Mouse (Mus musculus) forebrain, embryonic 11.5 days (tissue): Measurements from ENCODE around the gene Gins2. TPM values are rescaled to one million over a fixed set of nuclear protein-coding genes. Genes with fewer than 3 reads are reported as not detected.

Experiments
- ATAC-seq: fragments of 200-750 bp; cut with Nextera tagmentation; replicated peaks from 2 replicates; pipeline ENCODE4 v1.8.0; 2017; ENCODE audit warnings: moderate TSS enrichment; ENCODE audit not compliant: low FRiP score
- DNase-seq: peaks from one replicate; pipeline ENCODE4 v3.0.0-alpha.2; 2017; ENCODE audit warnings: low spot score
- H3K27ac ChIP-seq: fragments of 300-500 bp; sonication (generic); 2 replicates; pipeline ENCODE4 v1.5.1; 2014; ENCODE audit warnings: low read depth, low read length
- H3K27me3 ChIP-seq: fragments of 300-500 bp; sonication (generic); 2 replicates; pipeline ENCODE4 v1.6.1; 2014; ENCODE audit warnings: mild to moderate bottlenecking, low read length, mixed read lengths; ENCODE audit not compliant: control insufficient read depth, insufficient read depth
- H3K36me3 ChIP-seq: fragments of 300-500 bp; sonication (generic); 2 replicates; pipeline ENCODE4 v1.6.1; 2014; ENCODE audit warnings: mild to moderate bottlenecking, low read length, moderate library complexity, mixed read lengths; ENCODE audit not compliant: control insufficient read depth, insufficient read depth
- H3K4me1 ChIP-seq: fragments of 300-500 bp; sonication (generic); replicated peaks from 2 replicates; pipeline ENCODE4 v1.6.1; 2014; ENCODE audit warnings: low read length, mixed read lengths; ENCODE audit not compliant: control insufficient read depth, insufficient read depth
- H3K4me2 ChIP-seq: fragments of 300-500 bp; sonication (generic); 2 replicates; pipeline ENCODE4 v1.6.1; 2014; ENCODE audit warnings: low read depth, mild to moderate bottlenecking, low read length, moderate library complexity, mixed read lengths; ENCODE audit not compliant: severe bottlenecking
- H3K4me3 ChIP-seq: fragments of 300-500 bp; sonication (generic); 2 replicates; pipeline ENCODE4 v1.5.1; 2014; ENCODE audit warnings: low read depth, low read length
- H3K9ac ChIP-seq: fragments of 300-500 bp; sonication (generic); 2 replicates; pipeline ENCODE4 v1.6.1; 2014; ENCODE audit warnings: low read length
- H3K9me3 ChIP-seq: fragments of 300-500 bp; sonication (generic); 2 replicates; pipeline ENCODE4 v1.6.1; 2016; ENCODE audit warnings: low read length, mixed read lengths; ENCODE audit not compliant: control insufficient read depth
- WGBS: fragments of 180-500 bp; shearing (Covaris S2); extraction: QIAGEN DNeasy Blood & Tissue Kit; methylation state at CpG from one replicate; pipeline ENCODE4 v1.1.7; 2014; 5-methylcytosine and 5-hydroxymethylcytosine counted together
- polyA plus RNA-seq: library from polyadenylated mRNA; unstranded; fragments of >200 nt; fragmentation: Nextera tagmentation; extraction: Ambion mirVana; gene quantifications from 2 replicates; pipeline ENCODE4 v1.2.1, GENCODE M21; 2014

Gene Gins2
- polyA plus RNA-seq, 1 experiment from 2014 or later, result 105 TPM

DNA sequence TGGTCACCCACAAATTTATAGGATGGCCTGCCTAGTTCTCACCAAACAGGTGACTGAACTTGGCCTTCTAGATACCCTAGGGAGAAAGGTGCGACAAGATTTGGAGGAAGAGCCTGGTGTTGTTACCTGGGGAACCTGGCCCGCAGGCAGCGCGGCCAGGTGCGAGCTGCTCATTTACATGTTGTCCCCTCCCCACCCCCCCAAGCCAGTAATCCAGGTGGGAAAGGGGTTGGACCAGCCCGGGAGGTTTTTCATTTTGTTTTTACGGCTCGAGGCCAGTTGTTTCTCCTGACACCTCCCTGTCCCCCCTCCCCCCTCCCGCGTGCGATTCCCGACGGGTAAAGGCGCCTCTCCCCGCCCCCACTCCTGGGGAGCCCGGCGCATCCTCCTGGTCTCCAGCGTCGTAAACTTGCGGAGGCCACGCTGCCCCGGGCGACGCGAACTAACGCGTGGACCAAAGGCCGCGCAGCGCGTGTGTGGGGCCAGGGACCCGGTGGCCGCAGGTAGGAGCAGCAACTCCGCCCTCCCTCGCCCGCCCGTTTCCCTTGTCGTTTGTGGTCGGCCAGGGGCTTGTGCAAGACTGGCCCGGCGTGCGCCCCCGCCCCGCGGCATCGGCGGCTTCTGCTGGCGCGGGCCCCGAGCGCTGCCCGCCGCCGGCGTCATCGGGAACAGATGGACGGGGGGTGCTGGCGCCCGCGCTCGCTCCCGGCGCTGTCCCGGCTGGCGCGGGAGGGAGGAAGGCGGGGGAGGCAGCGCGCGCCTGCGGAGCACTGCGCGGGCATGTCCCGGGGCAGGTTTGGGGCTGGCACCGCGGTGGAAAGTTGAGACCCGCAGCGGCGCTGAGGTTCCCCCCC, 53.4 kb downstream of the Gins2 start:
- ATAC-seq, result no peak
- DNase-seq, result peak; percentile 84
- WGBS, result 2% methylated on average over 71 of the region's 79 CpGs
- peak overlapping the region; percentile 98 for H3K27ac ChIP-seq
- H3K4me1 ChIP-seq, result peaks cover 82% of the 10 kb centered on the region
- H3K4me2 ChIP-seq, result peak overlapping the region; percentile 97
- H3K27me3 ChIP-seq, result no peaks in the 10 kb centered on the region
- peak overlapping the region; percentile 82 for H3K9ac ChIP-seq
- no peaks in the 10 kb centered on the region for H3K9me3 ChIP-seq
- H3K36me3 ChIP-seq, result no peaks in the 10 kb centered on the region
- H3K4me3 ChIP-seq, result peak overlapping the region; percentile 61

DNA sequence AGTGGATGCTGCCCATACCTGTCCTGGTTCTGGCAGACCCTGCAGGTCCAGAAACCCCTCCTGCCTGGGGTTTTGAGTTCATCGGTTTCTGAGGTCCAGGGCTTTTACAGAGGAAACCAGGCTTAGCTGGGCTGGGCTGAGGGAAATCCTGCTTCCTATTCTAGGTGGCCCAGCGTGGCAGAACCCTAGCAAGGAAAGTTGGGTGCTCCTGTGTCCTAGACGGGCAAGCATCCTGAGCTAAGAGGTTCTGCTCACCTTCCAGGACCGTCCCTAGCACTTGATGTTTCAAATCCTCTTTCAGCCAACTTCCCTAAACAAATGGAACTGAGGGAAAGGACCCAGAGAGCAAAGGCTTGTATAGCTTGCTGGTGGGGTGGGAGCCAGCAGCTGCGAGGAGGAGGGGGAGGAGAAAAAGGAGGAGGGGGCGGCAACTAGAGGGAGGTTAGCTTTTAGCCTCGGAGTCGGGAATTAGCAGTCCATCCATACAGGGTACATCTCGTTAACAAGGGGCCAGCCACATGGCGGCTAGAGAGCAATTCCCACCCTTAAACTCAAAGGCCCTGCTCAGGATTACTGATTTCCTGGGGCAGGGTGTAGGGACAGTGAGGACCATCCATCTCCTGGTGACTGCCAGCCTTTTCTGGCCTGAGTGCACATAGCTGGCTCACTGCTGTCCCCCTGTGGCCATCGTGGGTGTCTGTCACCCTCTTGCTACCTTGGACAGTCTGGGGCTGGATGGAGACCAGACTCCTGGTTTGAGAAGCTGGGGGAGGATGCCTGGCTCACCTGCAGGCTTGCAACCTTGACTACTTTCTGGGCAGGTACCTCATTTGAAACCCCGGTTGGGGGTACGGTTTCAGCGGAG, 54.4 kb downstream of the Gins2 start:
- H3K9me3 ChIP-seq, result no peaks in the 10 kb centered on the region
- no peaks in the 10 kb centered on the region for H3K27me3 ChIP-seq
- DNase-seq (peak; percentile 91), ATAC-seq (peak; percentile 40)
- H3K4me2 ChIP-seq, result peak overlapping the region; percentile 97; the same call in 1 of the 2 replicates
- no peak overlapping the region for H3K4me3 ChIP-seq
- peak overlapping the region; percentile 37 for H3K9ac ChIP-seq
- H3K36me3 ChIP-seq, result no peaks in the 10 kb centered on the region
- peak overlapping the region; percentile 93 for H3K27ac ChIP-seq
- 7% methylated on average over 14 of the region's 14 CpGs for WGBS
- peaks cover 75% of the 10 kb centered on the region for H3K4me1 ChIP-seq

DNA sequence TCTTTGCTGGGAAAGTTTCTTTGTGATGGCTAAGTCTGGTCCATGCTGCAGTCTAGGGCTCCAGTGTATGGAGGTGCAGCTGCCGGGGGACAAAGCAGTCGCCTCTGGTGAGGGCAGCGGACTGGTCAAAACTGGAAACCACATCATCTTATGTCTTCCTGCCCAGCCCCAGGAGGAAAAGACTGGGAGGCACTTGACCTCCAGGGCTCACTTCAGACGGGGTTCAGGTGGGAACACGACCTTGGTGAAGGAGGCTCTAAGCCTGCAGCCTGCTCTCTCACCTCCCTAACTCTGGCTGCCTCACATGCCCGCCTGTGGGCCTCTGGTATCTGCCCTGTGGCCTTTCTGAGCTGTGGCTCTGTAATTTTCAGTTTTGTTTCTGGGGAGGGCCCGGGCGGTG, 55.0 kb downstream of the Gins2 start:
- no peak overlapping the region for H3K4me3 ChIP-seq
- peak overlapping the region; percentile 93; the same call in 1 of the 2 replicates for H3K27ac ChIP-seq
- H3K9me3 ChIP-seq, result no peaks in the 10 kb centered on the region
- H3K27me3 ChIP-seq, result no peaks in the 10 kb centered on the region
- H3K4me1 ChIP-seq, result peaks cover 68% of the 10 kb centered on the region
- DNase-seq (no peak), ATAC-seq (no peak)
- peak overlapping the region; percentile 25; the same call in 1 of the 2 replicates for H3K9ac ChIP-seq
- no peak overlapping the region; the same call in 1 of the 2 replicates for H3K4me2 ChIP-seq
- WGBS, result 25% methylated on average over 8 of the region's 8 CpGs
- H3K36me3 ChIP-seq, result no peaks in the 10 kb centered on the region

DNA sequence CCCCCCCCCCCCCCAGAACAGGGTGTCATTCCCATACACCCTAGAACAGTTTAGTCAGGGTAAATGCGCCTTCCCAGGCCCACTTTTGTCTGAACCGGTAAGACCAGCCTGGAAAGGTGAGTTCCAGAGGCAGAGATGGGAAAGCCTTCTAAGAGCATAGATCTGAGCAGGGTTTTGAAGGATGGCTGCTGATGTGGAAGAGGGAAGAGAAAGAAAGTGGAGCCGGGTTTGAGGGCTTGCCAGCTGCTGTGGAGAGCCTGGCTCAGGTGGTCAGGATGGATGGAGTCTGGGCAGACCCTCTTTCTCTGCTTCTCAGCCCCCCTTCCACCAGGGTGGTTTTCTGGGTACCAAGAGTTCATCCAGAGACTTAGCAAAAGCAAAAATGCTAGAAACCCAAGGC, 55.7 kb downstream of the Gins2 start:
- DNase-seq (no peak), ATAC-seq (no peak)
- Histone ChIP-seq H3K9me3 (no peaks in the 10 kb centered on the region), H3K27me3 (no peaks in the 10 kb centered on the region), H3K36me3 (no peaks in the 10 kb centered on the region), H3K27ac (peak overlapping the region; percentile 93), H3K4me3 (no peak overlapping the region), H3K4me1 (peaks cover 67% of the 10 kb centered on the region), H3K9ac (peak overlapping the region; percentile 25), H3K4me2 (peak overlapping the region; percentile 41)
- WGBS, result 9% methylated on average over 3 of the region's 3 CpGs

DNA sequence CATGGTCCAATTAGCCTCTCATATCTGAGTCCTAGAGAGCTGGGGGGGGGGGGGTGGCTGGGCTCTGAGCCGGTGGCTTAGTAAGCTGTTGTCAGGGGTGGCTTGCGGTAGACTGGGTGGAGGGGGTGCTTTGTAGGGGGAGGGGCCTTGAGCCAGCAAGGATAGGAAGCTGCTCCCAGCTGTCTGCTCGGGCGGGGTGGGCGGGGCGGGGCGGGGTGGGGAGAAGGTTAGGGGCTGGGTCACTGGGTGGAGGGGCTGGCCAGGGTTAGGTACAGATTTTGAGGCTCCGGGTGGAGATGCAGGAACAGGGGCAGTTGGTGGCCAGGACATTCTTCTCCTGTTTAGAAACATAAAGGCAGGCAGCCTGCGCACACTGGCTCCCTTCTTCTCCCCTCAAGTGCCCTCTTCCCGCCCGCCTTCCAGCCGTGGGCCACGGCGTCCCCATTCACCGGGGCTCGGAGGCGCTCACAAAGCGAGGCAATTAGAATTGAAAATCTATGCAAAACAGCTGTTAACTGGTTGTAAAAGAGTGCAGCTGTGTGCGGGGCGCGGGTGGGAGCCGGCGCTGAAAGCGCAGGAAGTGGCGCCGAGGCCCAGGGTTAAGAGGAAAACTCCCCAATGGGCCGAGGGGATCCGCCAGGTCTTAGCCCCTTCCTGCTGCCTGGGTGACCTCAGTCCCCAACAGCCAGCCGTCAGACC, 56.4 kb downstream of the Gins2 start:
- Histone ChIP-seq H3K27me3 (no peaks in the 10 kb centered on the region), H3K9ac (peak overlapping the region; percentile 25), H3K4me1 (peaks cover 72% of the 10 kb centered on the region), H3K36me3 (no peaks in the 10 kb centered on the region), H3K27ac (peak overlapping the region; percentile 93), H3K4me3 (peak overlapping the region; percentile 3; the same call in 1 of the 2 replicates), H3K4me2 (peak overlapping the region; percentile 41), H3K9me3 (no peaks in the 10 kb centered on the region)
- peak; percentile 85 for DNase-seq
- peak; percentile 50 for ATAC-seq
- WGBS, result 1% methylated on average over 27 of the region's 29 CpGs

DNA sequence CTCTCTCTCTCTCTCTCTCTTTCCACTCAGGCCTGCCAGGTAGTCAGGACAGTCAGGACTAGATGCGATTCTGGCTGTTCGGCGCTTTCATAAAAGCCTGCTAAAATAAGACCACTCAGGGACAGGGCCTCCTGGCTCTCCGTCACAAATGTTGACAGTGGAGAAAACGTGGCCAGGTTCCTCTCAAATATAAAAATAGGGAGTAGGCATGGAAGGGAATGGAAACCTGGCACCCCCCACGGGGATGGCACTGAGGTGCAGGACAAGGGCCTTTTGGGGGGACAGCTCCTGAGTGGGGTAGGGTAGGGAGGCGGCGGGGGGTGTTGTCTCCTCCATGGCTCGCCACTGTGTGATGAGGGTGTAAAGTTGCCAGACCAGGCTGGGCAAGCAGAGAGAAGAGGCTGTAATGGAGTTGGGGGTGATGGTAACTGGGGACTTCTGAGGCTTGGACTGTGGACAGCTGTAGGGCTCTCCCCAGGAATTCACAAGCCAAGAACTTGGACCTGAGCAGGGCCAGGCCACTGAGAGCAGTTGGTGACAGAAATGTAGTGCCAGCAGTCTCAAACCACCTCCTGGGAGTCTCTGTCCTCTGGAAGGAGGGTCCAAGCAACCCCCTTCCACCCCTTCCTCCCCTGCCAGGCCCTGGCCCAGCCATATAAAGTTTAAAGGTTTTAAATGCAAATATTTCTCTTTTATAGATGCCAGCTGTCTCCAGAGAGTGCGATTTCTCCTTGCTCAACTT, 57.2 kb downstream of the Gins2 start:
- no peaks in the 10 kb centered on the region for H3K9me3 ChIP-seq
- peak; percentile 61 for DNase-seq
- peak overlapping the region; percentile 37 for H3K9ac ChIP-seq
- H3K4me3 ChIP-seq, result no peak overlapping the region
- H3K27ac ChIP-seq, result peak overlapping the region; percentile 93
- no peaks in the 10 kb centered on the region for H3K27me3 ChIP-seq
- H3K4me1 ChIP-seq, result peaks cover 76% of the 10 kb centered on the region
- H3K36me3 ChIP-seq, result no peaks in the 10 kb centered on the region
- no peak for ATAC-seq
- 46% methylated on average over 10 of the region's 10 CpGs for WGBS
- peak overlapping the region; percentile 41; the same call in 1 of the 2 replicates for H3K4me2 ChIP-seq

DNA sequence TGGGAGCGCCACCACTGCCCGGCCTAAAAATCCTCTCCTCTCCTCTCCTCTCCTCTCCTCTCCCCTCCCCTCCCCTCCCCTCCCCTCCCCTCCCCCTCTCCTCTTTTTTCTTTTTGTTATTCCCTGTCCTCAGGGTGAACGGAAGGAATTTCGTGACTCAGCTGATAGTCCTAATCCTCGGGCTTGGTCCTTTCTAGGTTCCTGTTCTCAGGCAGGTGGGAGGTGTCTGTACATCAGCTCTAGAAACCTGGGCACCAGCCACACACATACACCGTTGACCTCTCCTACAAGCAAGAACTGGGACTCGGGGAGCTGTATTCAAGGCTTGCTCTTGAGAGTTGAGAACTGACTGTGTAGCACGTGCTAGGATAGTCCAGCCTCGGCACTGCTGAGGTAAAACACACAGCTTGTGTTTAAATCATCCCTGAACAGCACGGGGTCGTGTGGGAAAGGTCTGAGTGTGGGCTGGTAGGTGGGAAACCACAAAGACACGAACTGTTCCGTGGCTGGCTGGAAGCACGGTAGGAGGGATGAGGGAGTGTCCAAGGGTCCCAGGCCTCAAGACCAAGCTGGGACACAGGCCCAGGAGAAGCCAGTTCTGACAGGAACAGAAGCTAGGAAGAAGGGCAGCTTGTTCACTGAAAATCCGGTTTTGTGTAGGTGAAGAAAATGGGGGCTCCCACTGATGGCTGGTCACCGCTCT, 58.0 kb downstream of the Gins2 start:
- Histone ChIP-seq H3K4me3 (no peak overlapping the region), H3K4me1 (peaks cover 77% of the 10 kb centered on the region), H3K9ac (no peak overlapping the region; the same call in 1 of the 2 replicates), H3K27ac (peak overlapping the region; percentile 93), H3K27me3 (no peaks in the 10 kb centered on the region), H3K36me3 (no peaks in the 10 kb centered on the region), H3K9me3 (no peaks in the 10 kb centered on the region), H3K4me2 (no peak overlapping the region)
- 46% methylated on average over 16 of the region's 16 CpGs for WGBS
- ATAC-seq, result no peak
- no peak for DNase-seq
